Mouse (Mus musculus) brain, adult 2 months (tissue): ENCODE results near the gene Kank2.

Experiments used
- DNase-seq: peaks from one replicate; pipeline ENCODE4 v3.0.0; 2011; ENCODE audit warnings: low read depth, low spot score

Kank2 gene

DNA sequence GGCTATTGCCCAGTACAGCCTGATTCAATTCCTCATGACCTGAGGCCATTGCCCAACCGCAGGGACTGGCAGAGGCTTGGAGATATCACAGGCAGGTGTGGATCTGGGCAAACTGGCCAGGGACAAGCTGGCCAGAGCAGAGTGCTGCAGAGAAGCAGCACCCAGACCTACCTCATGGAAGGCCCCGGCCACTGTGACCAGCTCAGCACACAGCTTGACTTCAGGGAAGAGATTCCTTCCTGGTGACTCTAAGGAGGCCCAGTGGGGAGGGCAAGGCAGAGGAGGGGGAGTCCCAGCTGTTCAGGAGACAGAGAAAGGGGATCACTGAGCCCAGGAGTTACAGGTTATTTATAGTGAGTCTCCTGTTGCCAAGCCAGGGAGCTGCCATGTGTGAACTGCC, 77.5 kb downstream of the Kank2 start:
- no peak for DNase-seq

GRCm38 (mm10) chr9:21717015-21717414, 81.5 kb downstream of the Kank2 start:
- DNase-seq = no peak
